Mouse (Mus musculus) cerebellum, postnatal 36 days (tissue): ENCODE results near the gene Lekr1.

ENCODE experiments used
- DNase-seq, 2 experiments: peaks; one replicate each; pipeline ENCODE4 v3.0.0; 2021 to 2022; ENCODE audit warnings: mixed read lengths in 2 of 2

Gene Lekr1

DNA sequence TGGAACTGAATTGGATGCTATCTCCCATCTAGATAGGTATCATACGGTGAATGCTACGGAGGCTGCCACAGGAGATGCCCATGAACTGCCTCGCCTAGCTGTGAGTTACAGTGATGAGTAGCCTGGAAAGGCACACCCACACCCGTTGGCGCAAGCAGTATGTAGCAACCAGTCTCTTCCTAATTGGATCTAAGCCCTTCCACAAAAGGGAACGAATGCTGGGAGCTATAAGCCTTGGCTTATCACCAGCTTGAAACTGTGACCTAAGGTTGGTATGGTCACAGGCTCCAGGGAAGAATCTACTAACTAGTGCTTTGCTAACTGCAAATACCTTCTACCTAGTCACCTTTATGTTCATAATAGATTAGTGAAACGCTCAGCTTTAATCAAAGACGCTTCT lies 175.1 kb downstream of the Lekr1 start:
- DNase-seq = no peak

DNA sequence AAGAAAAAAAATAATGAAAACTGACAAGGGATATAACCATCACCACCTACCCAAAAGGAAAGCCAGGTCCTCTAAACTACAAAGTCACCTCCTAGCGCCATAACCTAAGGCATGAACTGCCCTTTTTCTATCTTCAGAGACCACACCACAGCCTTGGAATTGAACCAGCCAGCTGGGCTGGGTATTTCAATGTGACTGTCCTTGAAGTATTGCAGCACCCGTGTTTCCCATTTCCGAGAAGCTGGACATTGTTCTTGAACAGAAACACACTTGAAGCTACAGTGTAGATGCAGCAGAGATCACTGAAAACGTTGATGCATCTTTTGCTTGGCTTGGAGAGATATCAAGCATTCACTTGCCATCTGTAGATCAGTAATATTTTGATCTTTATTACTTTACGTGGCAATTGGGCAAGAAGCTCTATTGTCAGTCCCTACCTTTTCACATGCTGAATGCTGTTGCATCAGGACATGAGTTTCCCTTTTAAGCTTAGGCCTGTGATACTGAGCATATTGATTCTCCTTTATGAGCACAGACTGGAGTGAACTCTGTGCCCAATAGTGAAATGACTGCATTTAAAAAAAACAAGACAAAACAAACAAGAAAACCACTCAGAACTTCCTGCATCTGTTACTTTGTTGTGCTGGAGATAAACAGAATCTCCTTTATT lies 176.6 kb downstream of the Lekr1 start:
- DNase-seq = no peak

DNA sequence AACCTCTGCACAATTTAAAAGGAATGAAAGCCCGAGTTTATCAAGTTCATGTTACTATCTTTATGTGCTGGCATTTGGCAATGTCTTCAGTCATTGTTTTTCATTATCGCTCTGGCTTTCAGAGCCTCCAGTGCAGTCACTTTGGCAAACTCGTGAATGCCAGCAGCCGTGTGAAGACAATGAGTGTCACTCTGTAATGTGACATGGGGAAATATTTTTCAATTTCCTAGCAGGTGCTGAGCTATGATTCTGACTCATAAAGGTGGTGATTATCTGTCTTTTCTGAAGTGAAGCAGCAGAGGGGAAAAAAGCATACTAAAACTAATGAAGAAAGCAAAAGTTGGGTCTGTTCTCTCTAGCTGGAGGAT lies 177.1 kb downstream of the Lekr1 start:
- no peak for DNase-seq

DNA sequence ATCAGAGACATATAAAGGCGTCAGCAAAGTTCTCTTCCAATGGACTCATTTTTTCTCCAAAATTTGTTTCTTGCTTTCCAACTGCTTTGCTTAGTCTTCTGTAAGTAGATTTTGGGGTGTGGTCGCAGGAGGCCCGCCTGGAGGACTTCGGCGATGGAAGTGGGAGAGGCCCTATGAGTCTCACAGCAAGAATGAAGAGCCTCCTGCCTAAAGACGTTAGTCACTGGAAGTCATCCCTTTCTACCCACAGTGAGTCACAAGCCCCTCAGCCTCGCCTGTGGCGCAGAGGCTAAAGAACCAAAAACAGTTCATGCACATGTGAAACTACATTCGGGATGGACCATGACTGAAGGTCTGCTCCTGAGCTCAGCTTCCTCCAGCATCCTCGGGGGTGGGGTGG lies 178.3 kb downstream of the Lekr1 start:
- no peak for DNase-seq

DNA sequence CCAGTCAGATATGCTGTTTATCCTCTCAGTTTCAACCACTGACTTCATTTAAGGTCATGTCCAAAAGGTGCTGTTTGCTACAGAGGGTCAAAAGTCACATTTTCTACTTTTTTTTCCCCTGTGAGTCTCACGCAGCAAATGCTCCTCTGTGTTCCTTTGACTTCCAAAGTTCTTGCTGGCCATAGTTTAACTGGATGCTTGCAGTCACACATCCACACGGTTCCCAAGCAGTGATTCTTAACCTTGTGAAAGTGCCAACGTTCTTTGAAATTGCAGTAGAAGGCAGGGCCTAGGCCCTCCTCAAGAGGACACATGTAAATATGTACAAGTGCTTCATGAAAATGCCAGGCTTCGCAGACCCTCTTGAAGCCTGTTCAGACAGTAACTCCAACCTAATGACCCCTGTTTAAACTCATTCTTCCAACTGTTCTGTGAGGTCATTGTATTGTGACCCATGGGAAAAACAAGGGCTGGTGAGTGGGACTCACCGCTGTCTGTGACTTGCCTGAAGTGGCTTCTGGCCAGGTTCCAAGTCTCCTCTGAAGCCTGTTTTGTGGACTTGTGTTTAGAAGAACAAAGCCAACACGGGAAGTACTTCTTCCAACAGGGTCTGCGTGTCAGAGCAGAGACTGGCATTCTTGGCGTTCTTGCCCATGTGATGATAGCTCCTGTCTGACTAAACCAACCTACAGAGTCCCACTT lies 179.0 kb downstream of the Lekr1 start:
- no peak for DNase-seq

DNA sequence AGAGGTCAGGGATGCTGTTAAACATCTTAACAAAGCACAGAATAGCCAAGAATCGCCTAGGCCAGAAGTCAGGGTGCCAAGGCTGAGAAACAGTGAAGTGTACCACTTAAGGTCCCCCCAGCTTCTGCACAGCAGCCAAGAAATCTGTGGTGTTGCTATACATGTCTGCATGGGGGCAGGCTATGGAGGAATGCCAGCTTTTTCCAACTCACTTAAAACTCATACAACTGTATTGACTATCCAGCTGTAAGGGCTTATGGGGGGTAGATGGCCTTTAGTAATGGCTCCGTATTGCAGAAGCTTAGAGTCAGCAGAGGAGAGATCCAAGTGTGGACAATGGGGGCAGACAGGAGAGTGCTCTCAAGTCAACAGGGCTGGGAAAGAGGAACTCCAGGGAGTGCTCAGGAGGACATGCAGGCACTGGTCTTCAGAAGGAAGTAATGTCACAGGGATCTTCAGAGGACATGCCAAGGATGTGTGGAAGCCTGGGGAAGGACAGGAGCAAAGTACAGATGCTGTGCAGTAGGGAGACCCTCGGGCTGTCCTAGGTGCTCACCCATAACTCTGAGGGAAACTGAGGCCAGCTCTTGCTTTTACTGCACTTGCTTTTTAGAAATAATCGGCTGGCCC lies 181.2 kb downstream of the Lekr1 start:
- DNase-seq = no peak

DNA sequence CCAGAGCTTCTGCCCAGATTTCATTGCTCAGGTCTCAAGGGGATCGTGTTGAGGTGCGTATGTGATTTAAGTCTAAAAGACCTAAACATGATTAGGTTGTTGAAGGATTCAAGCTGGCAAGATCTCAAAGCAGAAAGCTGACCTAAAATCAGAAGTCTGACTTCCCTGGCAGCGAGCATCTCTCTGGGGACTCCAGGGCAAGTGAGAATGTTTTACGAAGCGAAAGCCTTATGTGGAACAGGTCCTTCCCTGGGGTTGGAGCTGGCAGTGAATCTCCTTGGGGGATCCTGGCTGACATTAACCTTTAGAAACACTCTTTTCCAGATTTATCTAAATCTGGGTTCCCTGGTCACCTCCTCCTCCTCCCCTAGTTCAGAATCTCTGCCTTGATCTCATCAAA lies 187.7 kb downstream of the Lekr1 start:
- no peak for DNase-seq

DNA sequence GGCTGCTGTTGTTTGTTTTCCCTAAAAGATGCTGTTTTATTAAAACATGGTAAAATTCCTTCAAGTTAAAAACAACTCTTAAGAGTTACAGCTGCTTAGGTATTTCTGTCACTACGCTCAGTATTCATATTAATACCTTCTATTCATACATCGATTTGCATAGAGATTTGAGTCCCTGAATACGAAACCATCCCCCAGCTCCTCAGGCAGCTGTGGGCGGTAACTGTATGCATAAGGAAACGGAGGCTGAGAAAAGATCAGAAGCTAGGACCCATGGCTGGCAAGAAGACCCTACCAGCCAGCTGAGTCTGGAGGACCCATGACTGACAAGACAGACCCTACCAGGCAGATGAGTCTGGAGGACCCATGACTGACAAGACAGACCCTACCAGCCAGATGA lies 189.5 kb downstream of the Lekr1 start:
- DNase-seq = no peak

DNA sequence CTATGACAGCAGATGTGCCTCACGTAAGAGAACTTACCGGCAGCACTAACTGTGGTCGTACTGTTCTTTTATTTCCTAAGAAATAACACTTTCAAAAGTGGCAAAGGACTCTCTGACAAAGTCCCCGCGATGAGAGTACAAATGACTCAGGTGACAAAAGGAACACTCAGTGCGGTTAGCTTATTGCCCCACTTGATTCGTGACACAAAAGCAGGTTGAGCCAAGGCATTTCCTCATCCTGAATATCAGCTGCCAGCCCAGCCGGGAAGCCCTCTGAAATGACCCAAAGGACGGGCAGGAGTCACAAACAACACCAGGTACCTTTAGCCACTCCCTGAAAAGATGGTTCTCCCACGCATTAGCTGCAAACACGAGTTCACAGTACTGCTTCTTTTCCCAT lies 192.1 kb downstream of the Lekr1 start:
- DNase-seq = no peak

DNA sequence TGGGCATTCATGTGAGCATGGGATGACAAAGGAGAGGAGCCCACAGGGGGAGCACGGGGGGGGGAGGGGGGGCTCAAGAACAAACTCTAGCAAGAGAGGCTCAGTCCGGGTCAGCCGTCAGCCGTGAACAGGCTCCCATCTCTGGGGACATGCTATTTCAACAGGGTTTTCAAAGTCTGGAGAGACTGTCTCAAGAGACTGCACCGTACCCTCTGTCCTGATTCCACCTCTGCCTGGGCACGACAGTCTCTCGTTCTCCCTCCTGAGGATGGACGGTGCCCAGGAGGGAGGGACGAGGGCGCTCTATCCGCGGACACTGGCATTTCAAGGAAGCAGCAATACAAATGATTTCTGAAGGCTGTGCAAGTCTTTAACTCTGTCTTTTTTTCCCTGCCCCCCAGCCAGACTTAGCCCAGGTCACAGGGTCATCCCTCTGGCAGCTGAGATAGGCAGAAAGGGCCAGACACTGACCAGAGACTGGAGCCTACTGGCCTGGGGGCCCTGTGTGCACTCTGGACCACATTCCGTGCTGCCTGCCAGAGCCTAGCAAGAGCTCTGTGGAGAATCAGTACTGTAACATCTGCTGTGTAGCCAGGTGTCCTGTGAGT lies 192.8 kb downstream of the Lekr1 start:
- no peak for DNase-seq

DNA sequence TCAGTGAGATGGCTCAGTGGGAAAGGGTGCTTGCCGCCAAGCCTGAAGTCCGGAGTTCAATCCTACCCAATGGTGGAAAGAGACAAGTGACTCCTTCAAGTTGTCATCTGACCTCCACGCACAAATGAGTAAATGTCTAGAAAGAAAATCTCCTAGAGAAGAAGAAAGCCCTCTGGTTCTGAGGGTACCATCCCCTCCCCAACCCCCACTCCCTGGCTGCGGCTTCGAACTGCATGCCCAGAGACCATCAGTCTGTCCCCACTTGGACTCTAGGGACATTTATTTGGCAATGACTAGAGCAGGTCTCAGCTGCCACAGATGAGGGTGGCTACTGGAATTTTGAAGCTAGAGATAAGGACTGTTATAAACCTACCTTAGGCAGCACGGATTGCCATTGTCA lies 193.7 kb downstream of the Lekr1 start:
- DNase-seq = no peak

DNA sequence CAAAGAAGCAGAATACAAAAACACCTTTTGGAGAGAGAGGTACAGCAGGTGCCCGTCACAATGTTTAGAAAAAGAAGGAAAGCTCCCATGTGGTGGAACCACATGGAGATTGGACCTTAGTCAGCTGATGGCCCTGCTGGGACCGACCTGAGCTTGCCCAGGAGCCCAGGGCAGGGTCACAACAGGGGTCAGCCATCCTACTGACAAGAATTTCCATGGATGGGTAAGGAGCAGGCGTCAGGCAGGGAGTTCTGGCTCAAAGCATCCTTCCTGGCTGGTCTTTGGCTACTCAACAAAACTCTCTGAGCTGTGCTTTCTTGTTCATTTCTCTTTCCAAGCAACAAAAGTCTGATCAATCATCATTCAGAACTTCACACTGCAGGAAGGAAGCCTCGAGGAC lies 194.9 kb downstream of the Lekr1 start:
- no peak for DNase-seq

DNA sequence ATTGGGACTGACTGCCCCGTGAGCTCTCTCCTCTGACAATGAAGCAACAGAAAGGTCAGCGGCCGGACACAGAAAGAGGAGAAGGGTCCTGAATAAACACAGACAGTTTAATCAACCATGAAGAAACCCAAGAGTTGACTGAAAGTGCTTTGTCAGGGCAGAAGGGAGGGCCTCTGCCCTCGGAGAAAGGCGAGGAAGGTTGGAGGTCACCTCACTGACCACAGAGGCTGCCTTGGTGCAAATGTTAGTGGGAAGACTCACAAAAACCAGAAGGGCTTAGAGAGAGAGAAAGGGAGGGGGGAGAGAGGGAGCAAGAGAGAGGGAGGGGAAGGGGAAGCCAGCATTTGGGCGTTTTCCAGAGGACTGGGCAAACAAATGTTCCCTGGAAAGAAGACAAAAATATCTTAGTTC lies 195.4 kb downstream of the Lekr1 start:
- DNase-seq = no peak

DNA sequence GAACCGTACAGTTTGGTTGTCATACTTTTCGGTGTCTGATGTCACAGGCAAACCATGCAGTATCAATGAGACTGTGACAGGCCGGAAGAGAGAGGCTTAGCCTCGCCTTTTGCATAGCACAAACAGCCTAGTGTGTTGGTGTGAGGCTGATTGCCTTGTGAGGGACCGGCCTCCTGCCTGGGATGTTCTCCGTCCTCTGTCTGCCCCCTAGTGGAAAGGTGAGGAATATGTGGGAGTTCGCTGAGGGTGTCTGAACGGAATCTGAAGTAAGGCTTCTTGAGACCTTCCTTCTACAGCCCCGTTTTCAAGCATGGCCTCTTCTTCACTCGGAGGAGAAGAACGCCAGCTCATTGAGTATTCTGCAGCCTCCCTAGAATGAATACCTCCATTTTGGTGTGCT lies 197.3 kb downstream of the Lekr1 start:
- peak; percentile 78 to 84 for DNase-seq

DNA sequence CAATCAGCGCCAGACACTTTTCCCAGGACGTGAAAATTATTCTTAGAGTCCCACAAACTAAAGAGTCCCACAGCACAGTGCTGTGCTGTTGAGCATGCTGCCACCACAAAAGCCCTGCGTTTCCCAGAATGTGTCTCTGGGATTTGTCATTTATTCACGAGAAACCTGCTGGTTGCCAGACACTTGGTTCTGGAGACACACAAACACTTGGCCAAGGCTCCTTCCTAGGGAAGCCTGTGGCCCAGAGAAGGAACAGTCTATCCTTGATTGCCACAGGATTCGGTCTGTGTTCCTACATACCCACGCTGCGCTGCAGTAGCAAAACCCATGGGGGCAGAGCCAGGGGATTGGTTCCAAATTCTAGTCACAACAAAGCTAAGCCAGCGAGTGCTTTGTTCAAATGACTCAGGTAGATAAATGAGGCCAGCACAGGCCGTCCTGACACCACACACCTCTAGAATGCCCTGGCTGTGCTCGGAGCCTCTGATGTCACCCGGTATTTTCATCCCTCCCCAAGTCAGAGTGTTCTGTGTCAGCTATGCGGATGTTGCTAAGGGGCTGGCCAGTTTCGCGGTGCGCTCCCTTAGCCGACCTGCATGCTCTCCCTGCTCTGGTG lies 197.8 kb downstream of the Lekr1 start:
- DNase-seq = peak in 1 of 2 experiments; percentile 18

DNA sequence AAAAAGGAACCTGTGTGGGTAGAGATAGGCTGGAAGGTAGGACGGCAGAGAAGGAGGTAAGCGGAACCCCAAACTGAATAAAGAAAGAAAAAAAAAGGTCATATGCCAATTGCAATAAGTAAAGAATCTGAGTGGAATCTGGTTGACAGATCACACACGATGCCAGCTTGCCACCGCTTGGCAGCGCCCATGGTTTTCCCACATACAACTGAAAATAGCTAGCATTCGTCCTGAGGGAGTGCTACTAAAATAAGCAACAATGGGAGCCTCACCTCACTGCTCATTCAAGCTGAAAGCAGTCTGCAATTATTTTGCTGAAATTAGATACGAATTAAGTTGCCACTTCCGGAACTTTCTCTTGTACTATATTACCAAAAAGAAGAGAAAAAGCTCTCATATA lies 202.9 kb downstream of the Lekr1 start:
- DNase-seq = peak; percentile 27 to 35

DNA sequence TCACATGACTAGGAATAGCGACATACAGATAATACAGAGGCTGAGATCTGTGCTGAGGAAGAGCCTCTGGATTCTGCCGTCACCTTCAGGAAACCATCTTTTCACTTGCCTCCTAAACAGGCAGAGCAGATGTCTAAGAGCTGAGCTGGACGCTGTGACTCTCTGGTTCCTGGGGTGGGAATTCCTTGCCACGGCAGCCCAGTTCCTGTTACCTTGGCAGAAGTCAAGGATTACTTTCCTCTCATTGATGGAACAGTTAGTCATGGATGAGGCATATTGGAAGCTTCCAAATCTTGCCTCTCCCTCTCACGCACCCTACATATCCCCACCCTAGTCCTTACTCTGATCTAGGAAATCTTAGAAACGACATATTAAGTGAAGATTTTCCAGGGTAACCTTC lies 203.7 kb downstream of the Lekr1 start:
- DNase-seq = no peak

DNA sequence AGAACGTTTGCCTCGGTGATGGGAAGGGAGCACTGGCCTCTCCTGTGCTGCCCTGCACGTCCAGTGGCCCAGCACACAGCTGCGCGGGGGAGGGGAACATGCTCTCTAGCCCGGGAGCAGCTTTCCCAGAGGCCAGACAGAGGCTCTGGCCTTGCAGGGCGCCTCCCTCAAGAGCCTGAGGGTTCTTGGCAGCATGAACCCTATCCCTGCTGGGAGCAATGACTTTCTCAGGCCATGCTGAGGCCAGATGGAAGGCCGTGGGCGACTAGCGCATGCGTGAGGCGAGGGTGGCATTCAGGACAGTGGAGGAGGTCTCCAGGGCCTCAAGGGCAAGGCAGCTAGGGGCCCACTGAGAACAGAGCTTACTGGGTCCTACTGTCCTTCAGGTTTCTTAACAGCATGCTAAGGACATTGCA lies 205.2 kb downstream of the Lekr1 start:
- DNase-seq = peak; percentile 55 to 57

DNA sequence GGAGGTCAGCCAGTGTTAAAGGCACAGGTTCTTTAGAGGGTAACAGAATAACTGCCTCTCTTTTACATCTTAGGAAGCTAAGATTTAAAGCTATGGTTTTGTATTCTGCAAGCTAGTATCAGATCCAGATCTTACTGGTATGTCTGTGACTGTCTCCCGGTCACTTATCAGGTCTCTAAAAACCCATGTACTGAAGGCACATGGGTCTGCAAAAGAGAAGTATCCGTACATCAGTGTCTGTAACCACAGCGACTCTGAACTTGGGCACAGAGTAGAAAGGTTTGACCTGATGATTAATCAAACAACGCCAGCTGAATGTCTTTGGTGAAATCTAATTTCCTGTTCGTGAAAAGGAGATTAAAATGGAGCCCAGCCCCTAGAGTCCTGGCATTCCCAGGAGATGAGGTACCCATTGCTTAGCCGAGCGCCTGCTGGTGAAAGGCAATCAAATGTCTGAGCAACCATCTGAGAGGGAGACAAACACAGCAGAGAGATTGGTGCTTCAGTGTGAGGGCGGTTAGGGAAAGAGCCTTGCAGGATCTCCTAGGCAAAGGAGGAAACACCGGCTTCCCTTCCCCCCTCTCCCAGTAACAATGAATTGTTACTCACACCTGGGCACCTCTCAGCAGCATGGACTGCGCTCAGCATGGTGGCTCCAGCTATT lies 205.7 kb downstream of the Lekr1 start:
- no peak for DNase-seq

DNA sequence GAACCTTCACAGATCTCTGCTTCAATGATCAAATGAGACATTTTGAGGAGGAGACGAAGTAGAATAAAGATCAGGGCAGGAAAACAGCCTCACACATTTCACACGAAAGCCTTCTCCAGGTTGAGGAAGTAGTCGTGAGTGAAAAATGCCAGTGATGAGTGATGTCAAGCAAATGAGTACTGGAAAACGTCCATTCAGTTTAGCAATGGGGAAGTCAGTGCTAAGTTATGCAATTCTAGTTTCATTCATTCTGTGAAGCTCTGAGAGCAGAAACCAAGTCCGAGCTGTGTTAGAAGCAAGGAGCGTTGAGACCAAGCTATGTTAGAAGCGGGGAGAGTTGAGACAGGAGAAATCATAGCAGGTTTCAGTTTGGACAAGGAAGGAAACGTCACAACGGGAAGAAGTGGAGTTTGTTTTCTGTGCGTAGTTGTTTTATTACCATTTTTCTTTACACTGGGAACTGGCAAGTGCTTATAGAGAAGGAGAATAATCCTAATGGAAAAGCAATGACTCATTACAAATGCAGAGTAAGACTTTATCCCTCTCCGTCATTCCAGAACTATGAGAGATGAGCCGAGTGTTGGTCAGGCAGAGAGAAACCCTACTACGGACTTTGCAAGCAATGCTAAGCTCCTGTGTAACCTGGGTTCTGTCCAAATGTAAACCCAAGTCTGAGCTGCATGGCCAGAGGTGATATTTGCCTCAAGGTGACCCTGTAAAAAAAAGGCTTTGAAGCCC lies 207.2 kb downstream of the Lekr1 start:
- DNase-seq = no peak
